Mouse (Mus musculus): ENCODE measurements around the gene Zyx.

GRCm38 (mm10) chr6:42355794-42356600 is 6.6 kb downstream of the Zyx start:
- no peak for TF ChIP-seq MAX (IDR thresholded peaks at IDR 0.05; ENCODE audit: low read length)
- no peak for TF ChIP-seq CTCF (conservative IDR thresholded peaks at IDR 0.05 in 1 of 2, IDR thresholded peaks at IDR 0.05 in 1 of 2; ENCODE audit: low read depth in 2 of 2, low read length in 2 of 2)
- no peak for TF ChIP-seq POLR2A (IDR thresholded peaks at IDR 0.05; ENCODE audit: low read depth, low read length)
- TF ChIP-seq HCFC1 (IDR thresholded peaks at IDR 0.05; ENCODE audit: low read depth, low read length) = no peak
